23 mouse cellular contexts compared by ENCODE assay signal in the genomic region with DNA sequence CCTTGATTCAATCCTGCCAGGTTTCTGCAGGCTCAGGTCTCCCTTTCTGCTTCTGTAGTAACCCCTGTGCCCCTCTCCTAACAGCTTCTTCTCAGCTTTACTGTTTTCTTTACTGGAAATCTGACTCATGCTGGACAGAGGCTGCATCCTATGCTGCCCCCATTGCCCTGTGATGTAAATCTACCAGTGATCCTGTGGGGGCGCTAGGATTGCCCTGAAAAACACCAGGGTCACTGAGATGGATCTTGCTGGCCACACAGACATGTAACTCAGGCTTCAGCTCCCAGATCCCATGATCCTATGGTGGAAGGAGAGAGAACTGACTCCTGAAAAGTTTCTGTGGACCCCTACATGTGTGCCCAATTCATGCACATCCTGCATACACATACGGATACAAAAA.
DNase-seq lines count a peak whose midpoint lies in the region; ATAC-seq and TF ChIP-seq lines count a peak whose summit lies in the region.
"Had no signal": no experiment of that assay in that cellular context is flagged by ENCODE, and none has a peak within 500 bp of the region (broad histone marks: within the 10 kb centered on the region; RNA-seq: fewer than 3 reads in every experiment).

No protein-coding gene starts in this region.

- H3K4me2 ChIP-seq in forebrain, postnatal 0 days (ENCODE audit: low read depth) = no peak overlapping the region
- H3K4me2 ChIP-seq in forebrain, embryonic 14.5 days (ENCODE audit: low read length) = no peak overlapping the region
- H3K4me2 ChIP-seq in liver, embryonic 14.5 days (ENCODE audit: low read depth) = no peak overlapping the region
- H3K4me2 ChIP-seq: embryonic facial prominence, embryonic 15.5 days; forebrain, embryonic 15.5 days; hindbrain, embryonic 13.5 days had no signal

- TF ChIP-seq CTCF in forebrain, postnatal 0 days (IDR thresholded peaks at IDR 0.05; ENCODE audit: low read depth) = 0 out of 2 replicates have a peak, but pooled peaks have one; percentile 7
- 0 out of 2 replicates have a peak, but pooled peaks have one; percentile 5 for TF ChIP-seq CTCF in liver, embryonic 14.5 days (IDR thresholded peaks at IDR 0.05; ENCODE audit: low read depth)

- H3K9ac ChIP-seq in forebrain, postnatal 0 days = no peak overlapping the region
- no peak overlapping the region for H3K9ac ChIP-seq in forebrain, embryonic 14.5 days (ENCODE audit: low read length)
- H3K9ac ChIP-seq in liver, embryonic 14.5 days (replicated peaks) = no peak overlapping the region
- H3K9ac ChIP-seq: embryonic facial prominence, embryonic 15.5 days; forebrain, embryonic 15.5 days; hindbrain, embryonic 13.5 days had no signal

- no peak for ATAC-seq in forebrain, postnatal 0 days
- ATAC-seq in forebrain, embryonic 14.5 days = no peak
- ATAC-seq in liver, embryonic 14.5 days (ENCODE audit: insufficient read depth) = no peak
- ATAC-seq: forebrain, embryonic 15.5 days had no signal

- peaks cover 10% of the 10 kb centered on the region; the same call in 1 of the 2 replicates for H3K36me3 ChIP-seq in forebrain, postnatal 0 days (ENCODE audit: insufficient read depth)
- H3K36me3 ChIP-seq in forebrain, embryonic 14.5 days (ENCODE audit: control insufficient read depth, insufficient read depth, low read length) = no peaks in the 10 kb centered on the region
- no peaks in the 10 kb centered on the region for H3K36me3 ChIP-seq in liver, embryonic 14.5 days (replicated peaks; ENCODE audit: control insufficient read depth, insufficient read depth, low read depth)
- H3K36me3 ChIP-seq: forebrain, embryonic 10.5 days; forebrain, embryonic 15.5 days; heart, embryonic 10.5 days had no signal

- no peak for DNase-seq in forebrain, postnatal 0 days
- no peak for DNase-seq in forebrain, embryonic 14.5 days (ENCODE audit: low spot score)
- no peak for DNase-seq in liver, embryonic 14.5 days (ENCODE audit: low read depth in 3 of 3, low spot score in 3 of 3)
- DNase-seq in liver (no peak), A20 (ENCODE audit: low read depth, low spot score) (peak; percentile 23), R1 (ENCODE audit: low read depth, low spot score) (peak; percentile 24)
- DNase-seq in layer of hippocampus, adult 18-20 months (ENCODE audit: low spot score in 2 of 2) = no peak
- DNase-seq: adrenal gland, adult 2 months; adrenal gland, postnatal 25 days; cerebellum, adult 18-20 months; cerebellum, adult 9-11 months; embryo, embryonic 11 days; gastrocnemius, postnatal 10 days; heart, adult 18-20 months; heart, postnatal 10 days; heart, postnatal 4 days had no signal

- no peaks in the 10 kb centered on the region for H3K27me3 ChIP-seq in forebrain, postnatal 0 days (ENCODE audit: insufficient read depth, low read length)
- no peaks in the 10 kb centered on the region for H3K27me3 ChIP-seq in forebrain, embryonic 14.5 days (replicated peaks; ENCODE audit: control insufficient read depth, insufficient read depth, low read length)
- no peaks in the 10 kb centered on the region for H3K27me3 ChIP-seq in liver, embryonic 14.5 days (ENCODE audit: control insufficient read depth, insufficient read depth, low read length)
- H3K27me3 ChIP-seq: embryonic facial prominence, embryonic 15.5 days; forebrain, embryonic 15.5 days; hindbrain, embryonic 13.5 days had no signal

- no peak overlapping the region for H3K4me3 ChIP-seq in forebrain, postnatal 0 days (ENCODE audit: low read depth, low read length)
- no peak overlapping the region for H3K4me3 ChIP-seq in forebrain, embryonic 14.5 days (ENCODE audit: low read depth, low read length)
- H3K4me3 ChIP-seq in liver, embryonic 14.5 days (ENCODE audit: insufficient read depth in 1 of 2, low read depth in 2 of 2, low read length in 2 of 2) = no peak overlapping the region
- H3K4me3 ChIP-seq: embryonic facial prominence, embryonic 15.5 days; erythroblast, embryonic 14.5 days; forebrain, embryonic 10.5 days; forebrain, embryonic 15.5 days; heart, embryonic 10.5 days; hindbrain, embryonic 13.5 days had no signal

- no peaks in the 10 kb centered on the region for H3K4me1 ChIP-seq in forebrain, postnatal 0 days (ENCODE audit: insufficient read depth)
- no peaks in the 10 kb centered on the region for H3K4me1 ChIP-seq in forebrain, embryonic 14.5 days (ENCODE audit: control insufficient read depth, insufficient read depth, low read length)
- no peaks in the 10 kb centered on the region for H3K4me1 ChIP-seq in liver, embryonic 14.5 days (replicated peaks; ENCODE audit: control insufficient read depth in 2 of 2, insufficient read depth in 2 of 2, low read length in 1 of 2)
- H3K4me1 ChIP-seq: embryonic facial prominence, embryonic 15.5 days; forebrain, embryonic 10.5 days; forebrain, embryonic 15.5 days; heart, embryonic 10.5 days; hindbrain, embryonic 13.5 days had no signal

- 67% methylated on average over 2 of the region's 2 CpGs for WGBS in forebrain, postnatal 0 days
- 60% methylated on average over 2 of the region's 2 CpGs for WGBS in forebrain, embryonic 14.5 days
- 59% methylated on average over 2 of the region's 2 CpGs for WGBS in liver, embryonic 14.5 days (ENCODE audit: insufficient replicate concordance)

- H3K9me3 ChIP-seq in forebrain, postnatal 0 days (ENCODE audit: low read length) = no peaks in the 10 kb centered on the region
- no peaks in the 10 kb centered on the region for H3K9me3 ChIP-seq in forebrain, embryonic 14.5 days (replicated peaks; ENCODE audit: control insufficient read depth, low read length)
- H3K9me3 ChIP-seq in liver, embryonic 14.5 days (ENCODE audit: control insufficient read depth, low read length) = no peaks in the 10 kb centered on the region
- H3K9me3 ChIP-seq: embryonic facial prominence, embryonic 15.5 days; forebrain, embryonic 10.5 days; forebrain, embryonic 15.5 days; G1E; heart, embryonic 10.5 days; hindbrain, embryonic 13.5 days had no signal

- H3K27ac ChIP-seq in forebrain, postnatal 0 days (ENCODE audit: low read depth, low read length) = no peak overlapping the region
- H3K27ac ChIP-seq in forebrain, embryonic 14.5 days (ENCODE audit: low read depth, low read length) = no peak overlapping the region
- H3K27ac ChIP-seq in liver, embryonic 14.5 days = no peak overlapping the region
- H3K27ac ChIP-seq: embryonic facial prominence, embryonic 15.5 days; forebrain, embryonic 10.5 days; forebrain, embryonic 15.5 days; heart, embryonic 10.5 days; hindbrain, embryonic 13.5 days had no signal

- no peak for TF ChIP-seq EP300 in liver, embryonic 14.5 days (IDR thresholded peaks at IDR 0.05; ENCODE audit: low read depth)

Comparison
In these comparisons a context has a peak if more than half of its experiments do, and no peak if none do; other contexts are left out.
1. DNase-seq: peak in A20 (single experiment) and R1 (single experiment); none in forebrain, postnatal 0 days (single experiment), forebrain, embryonic 14.5 days (single experiment), liver, embryonic 14.5 days (0 of 3), liver (single experiment) and layer of hippocampus, adult 18-20 months (0 of 2).